In genomic region chr14:116590111-116590510, GRCm38 (mm10) we compare ENCODE assay signal across 28 mouse cellular contexts.
A peak's percentile ranks its signal among the peaks of the same experiment; 100 is the strongest.
DNase-seq lines count a peak whose midpoint lies in the region; ATAC-seq and TF ChIP-seq lines count a peak whose summit lies in the region.
"Had no signal": no experiment of that assay in that cellular context is flagged by ENCODE, and none has a peak within 500 bp of the region (broad histone marks: within the 10 kb centered on the region; RNA-seq: fewer than 3 reads in every experiment).

No protein-coding gene starts in this region.

- DNase-seq in forebrain, embryonic 11.5 days (ENCODE audit: low spot score) = no peak
- DNase-seq in forebrain, postnatal 0 days = no peak
- DNase-seq in gastrocnemius, adult 2 months = peak; percentile 22
- no peak for DNase-seq in gastrocnemius, adult 8-10 months (ENCODE audit: low spot score in 2 of 2)
- DNase-seq in midbrain, embryonic 11.5 days (ENCODE audit: low spot score, missing footprints) = no peak
- peak; percentile 12 for DNase-seq in Muller cell, postnatal 12 days (ENCODE audit: inconsistent ontology term)
- DNase-seq: adrenal gland, adult 8-10 months; adrenal gland, postnatal 25 days; cerebellum, adult 11-12 months; cerebellum, adult 8-10 months; cerebellum, postnatal 10 days; cerebellum, postnatal 36 days; embryo, embryonic 11 days; gastrocnemius, postnatal 14 days; heart, postnatal 36 days; kidney, adult 11 months; kidney, adult 8-10 months had no signal

- H3K4me1 ChIP-seq in forebrain, embryonic 11.5 days (replicated peaks; ENCODE audit: control insufficient read depth, insufficient read depth, low read length) = no peaks in the 10 kb centered on the region
- H3K4me1 ChIP-seq in forebrain, postnatal 0 days (ENCODE audit: insufficient read depth) = no peaks in the 10 kb centered on the region
- H3K4me1 ChIP-seq in midbrain, embryonic 11.5 days (ENCODE audit: control insufficient read depth, insufficient read depth, low read length) = no peaks in the 10 kb centered on the region
- H3K4me1 ChIP-seq in midbrain, embryonic 13.5 days (replicated peaks) = no peaks in the 10 kb centered on the region
- H3K4me1 ChIP-seq: embryonic facial prominence, embryonic 10.5 days; embryonic facial prominence, embryonic 13.5 days; hindbrain, embryonic 10.5 days; hindbrain, embryonic 13.5 days; intestine, embryonic 15.5 days had no signal

- H3K4me3 ChIP-seq in forebrain, embryonic 11.5 days (ENCODE audit: low read depth, low read length) = no peak overlapping the region
- H3K4me3 ChIP-seq in forebrain, postnatal 0 days (ENCODE audit: low read depth, low read length) = no peak overlapping the region
- H3K4me3 ChIP-seq in gastrocnemius, adult 2 months = no peak overlapping the region
- no peak overlapping the region for H3K4me3 ChIP-seq in midbrain, embryonic 11.5 days (ENCODE audit: low read depth, low read length)
- no peak overlapping the region for H3K4me3 ChIP-seq in midbrain, embryonic 13.5 days (replicated peaks)
- H3K4me3 ChIP-seq: embryonic facial prominence, embryonic 10.5 days; embryonic facial prominence, embryonic 13.5 days; erythroblast, embryonic 14.5 days; hindbrain, embryonic 10.5 days; hindbrain, embryonic 13.5 days; intestine, embryonic 15.5 days had no signal

- no peak overlapping the region for H3K4me2 ChIP-seq in forebrain, embryonic 11.5 days (ENCODE audit: low read depth, low read length, severe bottlenecking)
- no peak overlapping the region for H3K4me2 ChIP-seq in forebrain, postnatal 0 days (ENCODE audit: low read depth)
- H3K4me2 ChIP-seq in midbrain, embryonic 11.5 days = no peak overlapping the region
- H3K4me2 ChIP-seq in midbrain, embryonic 13.5 days (replicated peaks) = no peak overlapping the region
- H3K4me2 ChIP-seq: embryonic facial prominence, embryonic 13.5 days; hindbrain, embryonic 13.5 days; intestine, embryonic 15.5 days had no signal

- no peaks in the 10 kb centered on the region for H3K9me3 ChIP-seq in forebrain, embryonic 11.5 days (ENCODE audit: control insufficient read depth, low read length)
- H3K9me3 ChIP-seq in forebrain, postnatal 0 days (ENCODE audit: low read length) = no peaks in the 10 kb centered on the region
- H3K9me3 ChIP-seq in midbrain, embryonic 11.5 days (ENCODE audit: control insufficient read depth, low read length) = no peaks in the 10 kb centered on the region
- H3K9me3 ChIP-seq in midbrain, embryonic 13.5 days = no peaks in the 10 kb centered on the region
- H3K9me3 ChIP-seq: embryonic facial prominence, embryonic 10.5 days; embryonic facial prominence, embryonic 13.5 days; hindbrain, embryonic 10.5 days; hindbrain, embryonic 13.5 days; intestine, embryonic 15.5 days had no signal

- no peak overlapping the region for H3K9ac ChIP-seq in forebrain, embryonic 11.5 days (ENCODE audit: low read length)
- no peak overlapping the region for H3K9ac ChIP-seq in forebrain, postnatal 0 days
- no peak overlapping the region for H3K9ac ChIP-seq in midbrain, embryonic 11.5 days (ENCODE audit: low read length)
- no peak overlapping the region for H3K9ac ChIP-seq in midbrain, embryonic 13.5 days (replicated peaks)
- H3K9ac ChIP-seq: embryonic facial prominence, embryonic 13.5 days; hindbrain, embryonic 13.5 days; intestine, embryonic 15.5 days had no signal

- no peaks in the 10 kb centered on the region for H3K36me3 ChIP-seq in forebrain, embryonic 11.5 days (ENCODE audit: control insufficient read depth, insufficient read depth, low read length)
- H3K36me3 ChIP-seq in forebrain, postnatal 0 days (ENCODE audit: insufficient read depth) = no peaks in the 10 kb centered on the region
- no peaks in the 10 kb centered on the region for H3K36me3 ChIP-seq in midbrain, embryonic 11.5 days (ENCODE audit: control insufficient read depth, insufficient read depth, low read length)
- H3K36me3 ChIP-seq in midbrain, embryonic 13.5 days = no peaks in the 10 kb centered on the region
- H3K36me3 ChIP-seq: embryonic facial prominence, embryonic 10.5 days; embryonic facial prominence, embryonic 13.5 days; G1E; hindbrain, embryonic 10.5 days; hindbrain, embryonic 13.5 days; intestine, embryonic 15.5 days had no signal

- no peak overlapping the region for H3K27ac ChIP-seq in forebrain, embryonic 11.5 days (ENCODE audit: low read depth, low read length)
- no peak overlapping the region for H3K27ac ChIP-seq in forebrain, postnatal 0 days (ENCODE audit: low read depth, low read length)
- no peak overlapping the region for H3K27ac ChIP-seq in gastrocnemius, adult 2 months
- no peak overlapping the region for H3K27ac ChIP-seq in midbrain, embryonic 11.5 days (ENCODE audit: low read depth, low read length)
- no peak overlapping the region for H3K27ac ChIP-seq in midbrain, embryonic 13.5 days
- H3K27ac ChIP-seq: embryonic facial prominence, embryonic 10.5 days; embryonic facial prominence, embryonic 13.5 days; hindbrain, embryonic 10.5 days; hindbrain, embryonic 13.5 days; intestine, embryonic 15.5 days had no signal

- WGBS in forebrain, embryonic 11.5 days = 85% methylated on average over 3 of the region's 3 CpGs
- 84% methylated on average over 3 of the region's 3 CpGs for WGBS in forebrain, postnatal 0 days
- WGBS in midbrain, embryonic 11.5 days = 88% methylated on average over 3 of the region's 3 CpGs
- WGBS in midbrain, embryonic 13.5 days = 87% methylated on average over 3 of the region's 3 CpGs

- H3K27me3 ChIP-seq in forebrain, embryonic 11.5 days (ENCODE audit: control insufficient read depth, insufficient read depth, low read length) = no peaks in the 10 kb centered on the region
- no peaks in the 10 kb centered on the region for H3K27me3 ChIP-seq in forebrain, postnatal 0 days (ENCODE audit: insufficient read depth, low read length)
- no peaks in the 10 kb centered on the region for H3K27me3 ChIP-seq in midbrain, embryonic 11.5 days (ENCODE audit: control insufficient read depth, insufficient read depth, low read length)
- H3K27me3 ChIP-seq in midbrain, embryonic 13.5 days = no peaks in the 10 kb centered on the region
- H3K27me3 ChIP-seq: embryonic facial prominence, embryonic 13.5 days; hindbrain, embryonic 13.5 days; intestine, embryonic 15.5 days had no signal

- TF ChIP-seq CTCF in forebrain, postnatal 0 days (IDR thresholded peaks at IDR 0.05; ENCODE audit: low read depth) = no peak
- TF ChIP-seq CTCF in gastrocnemius, adult 2 months (IDR thresholded peaks at IDR 0.05) = no peak

- intact Hi-C loops in gastrocnemius, adult 2 months (cut with DNase I) = no loop called here

- 0 out of 2 replicates have a peak, but pooled peaks have one; percentile 36 for ATAC-seq in forebrain, embryonic 11.5 days (replicated peaks; ENCODE audit: low FRiP score)
- ATAC-seq in forebrain, postnatal 0 days = no peak
- ATAC-seq in midbrain, embryonic 11.5 days (ENCODE audit: low FRiP score) = 0 out of 2 replicates have a peak, but pooled peaks have one; percentile 16
- ATAC-seq in midbrain, embryonic 13.5 days = no peak
- ATAC-seq in activated CD4-positive, CD25-positive, alpha-beta regulatory T cell, adult 4 months = no peak
- ATAC-seq: forebrain, embryonic 14.5 days; hindbrain, embryonic 16.5 days; intestine, embryonic 15.5 days had no signal

Comparison
In these comparisons a context has a peak if more than half of its experiments do, and no peak if none do; other contexts are left out.
1. ATAC-seq: peak in forebrain, embryonic 11.5 days (single experiment) and midbrain, embryonic 11.5 days (single experiment); none in forebrain, postnatal 0 days (single experiment), midbrain, embryonic 13.5 days (single experiment) and activated CD4-positive, CD25-positive, alpha-beta regulatory T cell, adult 4 months (single experiment).
2. DNase-seq: peak in gastrocnemius, adult 2 months (single experiment) and Muller cell, postnatal 12 days (single experiment); none in forebrain, embryonic 11.5 days (single experiment), forebrain, postnatal 0 days (single experiment), gastrocnemius, adult 8-10 months (0 of 2) and midbrain, embryonic 11.5 days (single experiment).